Mouse (Mus musculus) olfactory bulb, adult 2 months (tissue): Measurements from ENCODE around the gene Pcid2. TPM values are rescaled to one million over a fixed set of nuclear protein-coding genes. Genes with fewer than 3 reads are reported as not detected.
"Not testable (repeated sequence)": the region's sequence is repeated elsewhere in the genome, so short reads cannot be mapped to it uniquely, and the experiment has no call there.

Experiments
- H3K27ac ChIP-seq: fragments of 200-500 bp; 2 replicates; pipeline ENCODE4 v1.5.1; 2012; ENCODE audit warnings: low read depth, low read length; ENCODE audit not compliant: insufficient read depth
- H3K4me1 ChIP-seq: fragments of 200-500 bp; 2 replicates; pipeline ENCODE4 v1.6.1; 2012; ENCODE audit warnings: low read length; ENCODE audit not compliant: control insufficient read depth, insufficient read depth
- H3K4me3 ChIP-seq: fragments of 200-500 bp; 2 replicates; pipeline ENCODE4 v1.5.1; 2012; ENCODE audit warnings: mild to moderate bottlenecking, low read depth, low read length, moderate library complexity; ENCODE audit not compliant: insufficient read depth
- CTCF ChIP-seq: fragments of 200-500 bp; IDR thresholded peaks from 2 replicates; pipeline ENCODE4 v1.5.1; 2012; ENCODE audit warnings: low read depth, mild to moderate bottlenecking, low read length, moderate library complexity; ENCODE audit not compliant: insufficient read depth
- POLR2A ChIP-seq: fragments of 200-500 bp; IDR thresholded peaks from 2 replicates; pipeline ENCODE4 v1.6.1; 2012; ENCODE audit warnings: mild to moderate bottlenecking, low read depth, low read length, moderate library complexity; ENCODE audit not compliant: insufficient read depth
- WGBS: fragments of 180-500 bp; shearing (Covaris S2); methylation state at CpG from one replicate; pipeline ENCODE4 v1.1.7; 2018; 5-methylcytosine and 5-hydroxymethylcytosine counted together
- polyA plus RNA-seq: library from polyadenylated mRNA; stranded (reverse); fragments of >200 nt; gene quantifications from 2 replicates; pipeline ENCODE4 v1.2.4, GENCODE M21; 2012; ENCODE audit warnings: low replicate concordance; ENCODE audit not compliant: missing spikeins, insufficient read depth, insufficient read length

Gene Pcid2
- polyA plus RNA-seq: not detected in 2 replicates

DNA sequence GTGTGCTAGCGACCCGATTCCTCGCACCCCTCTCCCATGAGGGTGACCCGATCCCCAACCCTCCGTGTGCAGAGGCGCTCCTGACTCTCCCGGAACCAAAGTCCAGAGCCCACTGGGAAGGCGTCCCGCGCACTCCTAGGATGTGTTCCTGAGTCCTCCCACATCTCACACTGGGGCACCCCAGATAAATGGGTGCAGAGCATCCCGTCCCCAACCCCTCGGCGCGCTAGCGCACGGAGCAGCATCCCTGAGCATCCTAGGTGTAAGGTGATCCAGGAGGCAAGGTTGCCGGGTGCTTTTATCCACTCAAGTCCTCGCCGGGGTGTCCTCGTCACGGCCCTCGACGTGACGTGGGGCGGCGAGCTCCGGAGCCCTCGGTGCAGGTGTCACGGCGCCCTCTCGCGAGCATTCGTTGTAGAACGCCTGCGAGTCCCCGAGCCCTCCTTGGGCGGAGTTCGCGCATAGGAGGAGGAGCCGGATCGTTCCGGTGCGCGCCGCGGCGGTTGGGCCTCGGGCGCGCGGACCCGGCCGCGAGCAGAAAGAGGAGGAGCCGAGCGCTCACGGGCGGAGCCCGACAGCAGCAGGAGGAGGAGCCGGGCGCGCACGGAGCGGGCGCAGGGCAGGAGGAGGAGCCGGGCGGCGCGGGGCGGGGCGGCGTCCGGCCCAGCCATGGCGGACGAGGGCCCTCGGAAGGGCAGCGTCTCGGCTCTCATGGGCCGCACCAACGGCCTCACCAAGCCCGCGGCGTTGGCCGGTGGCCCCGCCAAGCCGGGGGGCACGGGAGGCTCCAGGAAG is at the start of gene Pcid2, which contains the start of gene Cul4a:
Gene Pcid2, minus strand, starts transcription at position 373 of the 795 bp plus-strand sequence.
Gene Cul4a, plus strand, starts transcription at position 535 of the 795 bp plus-strand sequence.
- H3K4me1 ChIP-seq: peaks cover 2% of the 10 kb centered on the region; the same call in 1 of the 2 replicates
- under 1% methylated on average over 87 of the region's 87 CpGs for WGBS
- TF ChIP-seq POLR2A (peak; percentile 50; the same call in 1 of the 2 replicates), CTCF (peak; percentile 49; the same call in 1 of the 2 replicates)
- peak within 1 kb of the TSS; percentile 78 for H3K4me3 ChIP-seq
- peak within 1 kb of the TSS; percentile 95 for H3K27ac ChIP-seq

DNA sequence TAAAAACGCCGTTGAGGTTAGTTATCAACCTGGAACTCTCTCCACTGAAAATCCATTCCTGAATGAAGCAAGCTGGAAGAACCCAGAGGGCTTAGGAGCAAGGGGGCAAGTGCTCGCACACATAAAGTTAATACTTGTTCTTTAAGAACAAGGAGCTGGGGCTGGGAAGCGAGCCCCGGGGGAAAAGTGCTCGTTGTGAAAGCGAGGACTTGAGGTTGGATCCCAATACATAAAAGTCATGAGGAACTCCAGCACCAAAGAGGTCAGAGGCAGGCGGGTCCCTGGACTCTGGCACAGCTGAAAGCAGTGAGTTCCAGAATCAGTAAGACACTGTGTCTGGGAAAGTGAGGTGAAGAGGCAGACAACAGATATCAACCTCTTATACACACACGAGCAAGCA is 48.8 kb upstream of the Pcid2 start:
- WGBS: 79% methylated on average over 9 of the region's 9 CpGs
- no peak overlapping the region for H3K4me3 ChIP-seq
- TF ChIP-seq POLR2A (no peak), CTCF (no peak)
- H3K4me1 ChIP-seq: peaks cover 4% of the 10 kb centered on the region
- H3K27ac ChIP-seq: no peak overlapping the region

DNA sequence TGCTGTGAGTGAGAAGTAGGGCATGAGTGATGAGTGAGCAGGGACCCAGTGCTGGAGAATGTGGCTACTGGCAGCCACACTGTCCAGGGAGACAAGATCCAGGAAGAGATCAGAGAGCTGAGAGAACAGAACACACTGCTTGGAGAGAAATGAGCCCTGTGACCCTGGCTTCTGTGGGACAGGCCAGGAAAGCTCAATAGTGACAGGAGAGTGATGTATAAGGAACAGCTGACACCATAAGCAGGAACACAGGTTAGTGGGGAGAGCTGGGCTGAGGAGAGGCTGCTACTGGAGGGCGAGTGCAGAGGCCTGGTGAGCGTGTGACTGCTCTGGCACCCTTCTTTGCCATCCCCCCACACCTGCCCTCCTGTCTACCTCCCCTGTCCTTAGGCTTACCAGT is 45.7 kb upstream of the Pcid2 start:
- TF ChIP-seq CTCF (no peak), POLR2A (no peak)
- no peaks in the 10 kb centered on the region for H3K4me1 ChIP-seq
- 81% methylated on average over 2 of the region's 2 CpGs for WGBS
- H3K27ac ChIP-seq: no peak overlapping the region
- no peak overlapping the region for H3K4me3 ChIP-seq

DNA sequence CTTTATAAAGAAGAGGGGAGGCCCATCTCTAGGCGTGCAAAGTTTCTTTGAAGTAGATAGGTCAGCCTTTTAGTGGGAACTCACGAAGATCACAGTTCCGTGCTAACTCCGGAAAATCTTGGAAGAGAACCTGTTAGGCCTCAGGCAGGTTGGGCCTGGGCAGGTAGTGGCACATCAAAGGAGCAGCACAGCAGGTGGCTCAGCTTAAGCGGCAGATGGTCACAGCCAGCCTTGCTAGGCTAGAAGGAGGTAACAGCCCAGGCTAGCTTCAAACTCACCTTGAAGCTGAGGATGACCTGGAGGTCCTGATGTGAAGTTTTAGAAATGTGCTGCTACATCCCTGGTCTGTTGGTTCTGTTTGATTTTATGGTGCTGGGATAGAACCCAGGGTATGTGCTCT is 44.6 kb upstream of the Pcid2 start:
- Histone ChIP-seq H3K4me3 (no peak overlapping the region), H3K27ac (no peak overlapping the region), H3K4me1 (no peaks in the 10 kb centered on the region)
- TF ChIP-seq POLR2A: no peak
- no peak for TF ChIP-seq CTCF
- 73% methylated on average over 5 of the region's 5 CpGs for WGBS

DNA sequence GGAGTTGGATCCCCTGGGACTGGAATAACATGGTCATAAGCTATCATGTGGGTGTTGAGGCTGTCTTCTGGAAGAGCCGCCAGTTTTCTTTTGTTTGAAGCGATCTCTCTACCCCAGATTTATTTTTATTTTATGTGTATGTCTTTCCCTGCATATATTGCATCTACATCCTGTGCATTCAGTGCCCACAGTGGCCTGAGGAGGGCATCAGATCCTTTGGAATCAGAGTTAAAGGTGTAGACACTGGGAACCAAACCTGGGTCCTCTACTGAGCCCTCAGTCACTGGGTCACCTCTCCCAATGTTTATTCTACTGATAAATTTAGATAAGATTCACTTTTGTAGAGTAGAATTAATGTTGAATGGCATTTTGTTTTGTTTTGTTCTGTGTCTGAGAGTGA is 44.0 kb upstream of the Pcid2 start:
- no peaks in the 10 kb centered on the region for H3K4me1 ChIP-seq
- 97% methylated on average over 2 of the region's 2 CpGs for WGBS
- TF ChIP-seq POLR2A: no peak

DNA sequence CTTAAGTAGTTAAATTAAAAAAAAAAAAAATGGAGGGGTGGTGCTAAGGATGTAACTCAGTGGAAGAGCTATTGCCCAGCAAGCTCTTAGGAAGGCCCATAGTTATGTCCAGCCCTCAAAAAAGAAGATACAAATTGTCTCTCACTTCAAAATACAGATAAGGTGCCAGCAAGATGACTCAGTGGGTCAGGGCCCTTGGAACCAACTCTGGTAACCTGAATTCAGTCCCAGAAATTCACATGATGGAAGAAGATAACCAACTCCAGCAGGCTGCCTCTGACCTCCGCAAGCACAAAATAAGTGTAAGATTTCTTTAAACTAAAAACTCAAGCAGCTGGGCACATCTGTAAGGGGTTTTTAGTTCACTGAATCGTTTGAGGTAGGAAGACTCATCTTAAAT is 43.2 kb upstream of the Pcid2 start:
- H3K4me1 ChIP-seq: no peaks in the 10 kb centered on the region
- no peak overlapping the region for H3K4me3 ChIP-seq
- 78% methylated on average over 2 of the region's 2 CpGs for WGBS
- no peak for TF ChIP-seq POLR2A
- no peak for TF ChIP-seq CTCF
- H3K27ac ChIP-seq: no peak overlapping the region

More for the DNA sequence above, 44.0 kb upstream of the Pcid2 start:
- H3K27ac ChIP-seq: no peak overlapping the region
- no peak overlapping the region for H3K4me3 ChIP-seq

DNA sequence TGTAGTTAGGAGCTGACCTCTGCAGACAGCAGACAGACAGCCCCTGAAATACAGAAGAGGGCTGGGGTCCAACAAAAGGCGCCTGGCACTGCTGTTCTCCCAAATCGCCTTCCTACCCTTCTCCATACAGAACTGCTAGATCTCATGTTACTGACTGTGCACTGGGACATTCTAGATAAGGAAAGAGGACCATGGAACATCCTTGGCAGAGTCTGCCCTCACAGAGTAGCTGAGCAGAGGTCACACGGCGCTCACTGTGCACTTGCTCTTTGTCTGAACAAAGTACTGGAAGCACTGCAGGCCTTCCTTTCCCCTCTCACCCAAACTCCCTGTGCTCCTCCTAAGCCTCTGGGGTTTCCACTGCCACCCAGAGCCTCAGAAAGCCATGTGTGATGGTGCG is 36.4 kb upstream of the Pcid2 start:
- no peak overlapping the region for H3K27ac ChIP-seq
- 95% methylated on average over 5 of the region's 5 CpGs for whole genome bisulfite sequencing
- H3K4me3 ChIP-seq: no peak overlapping the region
- H3K4me1 ChIP-seq: no peaks in the 10 kb centered on the region
- no peak for TF ChIP-seq POLR2A
- TF ChIP-seq CTCF: no peak

DNA sequence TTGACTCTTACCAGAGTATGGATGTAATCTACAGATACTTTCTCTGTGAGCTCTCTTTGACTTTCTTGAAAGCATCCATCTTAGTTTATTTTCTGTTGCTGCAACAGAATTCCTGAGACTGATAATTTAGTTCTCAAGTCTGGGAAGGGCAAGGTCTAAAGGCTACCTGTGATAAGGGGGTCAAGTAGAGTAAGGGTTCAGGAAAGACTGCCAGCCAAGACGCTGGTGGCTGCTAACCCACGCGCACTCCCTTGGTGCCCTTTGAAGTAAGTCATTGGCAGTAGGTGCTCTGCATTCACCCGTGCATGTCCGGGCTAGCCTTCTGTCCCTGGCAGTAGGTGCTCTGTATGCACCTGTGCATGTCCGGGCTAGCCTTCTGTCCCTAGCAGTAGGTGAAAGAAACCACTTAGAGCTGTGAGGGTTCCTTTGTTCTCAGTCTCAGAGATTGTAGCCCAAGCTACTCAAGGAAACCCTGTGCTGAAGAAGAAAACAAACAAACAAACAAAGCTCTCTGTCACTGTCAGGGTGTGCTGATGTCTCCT is 34.5 kb upstream of the Pcid2 start:
- WGBS: 93% methylated on average over 6 of the region's 6 CpGs
- Histone ChIP-seq H3K4me3 (no peak overlapping the region), H3K27ac (no peak overlapping the region), H3K4me1 (no peaks in the 10 kb centered on the region)
- TF ChIP-seq POLR2A: no peak

DNA sequence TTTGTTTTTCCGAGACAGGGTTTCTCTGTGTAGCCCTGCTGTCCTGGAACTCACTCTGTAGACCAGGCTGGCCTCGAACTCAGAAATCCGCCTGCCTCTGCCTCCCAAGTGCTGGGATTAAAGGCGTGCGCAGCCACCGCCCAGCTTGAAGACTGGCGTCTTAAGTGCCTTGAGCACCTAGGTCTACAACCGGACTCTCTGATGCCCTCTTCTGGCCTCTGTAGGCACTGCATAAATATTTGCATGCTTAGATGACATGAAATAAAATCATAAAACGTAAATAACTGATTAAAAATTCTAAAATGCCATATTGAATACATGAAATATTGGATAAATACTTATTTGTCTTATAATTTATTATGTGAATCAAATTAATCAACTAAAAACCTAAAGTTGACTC is 27.0 kb upstream of the Pcid2 start:
- WGBS: 65% methylated on average over 9 of the region's 9 CpGs
- H3K4me3 ChIP-seq, H3K4me1 ChIP-seq, H3K27ac ChIP-seq: not testable (repeated sequence)
